Mouse (Mus musculus) stomach, embryonic 16.5 days (tissue): ENCODE measurements around the gene Gfra1. TPM values are rescaled to one million over a fixed set of nuclear protein-coding genes. Genes with fewer than 3 reads are reported as not detected.

Experiments used
- ATAC-seq: fragments of 200-750 bp; cut with Nextera tagmentation; 2 replicates; pipeline ENCODE4 v1.8.0; 2017; ENCODE audit warnings: moderate number of reproducible peaks, moderate TSS enrichment; ENCODE audit not compliant: insufficient read depth, low FRiP score
- H3K27ac ChIP-seq: fragments of 300-500 bp; sonication (generic); 2 replicates; pipeline ENCODE4 v1.5.1; 2014; ENCODE audit warnings: low read length
- H3K27me3 ChIP-seq: fragments of 300-500 bp; sonication (generic); 2 replicates; pipeline ENCODE4 v1.6.1; 2014; ENCODE audit warnings: low read length, control low read depth, mixed read lengths; ENCODE audit not compliant: control insufficient read depth, insufficient read depth
- H3K36me3 ChIP-seq: fragments of 300-500 bp; sonication (generic); 2 replicates; pipeline ENCODE4 v1.6.1; 2014; ENCODE audit warnings: low read length; ENCODE audit not compliant: control insufficient read depth, insufficient read depth
- H3K4me1 ChIP-seq: fragments of 300-500 bp; sonication (generic); 2 replicates; pipeline ENCODE4 v1.6.1; 2014; ENCODE audit warnings: low read length, control low read depth, mixed read lengths; ENCODE audit not compliant: control insufficient read depth, insufficient read depth
- H3K4me2 ChIP-seq: fragments of 300-500 bp; sonication (generic); 2 replicates; pipeline ENCODE4 v1.6.1; 2014; ENCODE audit warnings: low read depth, low read length, mixed read lengths
- H3K4me3 ChIP-seq: fragments of 300-500 bp; sonication (generic); replicated peaks from 2 replicates; pipeline ENCODE4 v1.5.1; 2014; ENCODE audit warnings: mild to moderate bottlenecking, low read length
- H3K9ac ChIP-seq: fragments of 300-500 bp; sonication (generic); 2 replicates; pipeline ENCODE4 v1.6.1; 2014; ENCODE audit warnings: low read length
- H3K9me3 ChIP-seq: fragments of 300-500 bp; sonication (generic); replicated peaks from 2 replicates; pipeline ENCODE4 v1.6.1; 2016; ENCODE audit warnings: low read length, control low read depth; ENCODE audit not compliant: control insufficient read depth
- WGBS: fragments of 180-500 bp; shearing (Covaris S2); extraction: QIAGEN DNeasy Blood & Tissue Kit; methylation state at CpG from one replicate; pipeline ENCODE4 v1.1.7; 2014; 5-methylcytosine and 5-hydroxymethylcytosine counted together
- polyA plus RNA-seq: library from polyadenylated mRNA; unstranded; fragments of >200 nt; fragmentation: Nextera tagmentation; extraction: Ambion mirVana; gene quantifications from 2 replicates; pipeline ENCODE4 v1.2.1, GENCODE M21; 2015

Gene Gfra1
- polyA plus RNA-seq, 1 experiment from 2014 or later = 31.1 TPM

DNA sequence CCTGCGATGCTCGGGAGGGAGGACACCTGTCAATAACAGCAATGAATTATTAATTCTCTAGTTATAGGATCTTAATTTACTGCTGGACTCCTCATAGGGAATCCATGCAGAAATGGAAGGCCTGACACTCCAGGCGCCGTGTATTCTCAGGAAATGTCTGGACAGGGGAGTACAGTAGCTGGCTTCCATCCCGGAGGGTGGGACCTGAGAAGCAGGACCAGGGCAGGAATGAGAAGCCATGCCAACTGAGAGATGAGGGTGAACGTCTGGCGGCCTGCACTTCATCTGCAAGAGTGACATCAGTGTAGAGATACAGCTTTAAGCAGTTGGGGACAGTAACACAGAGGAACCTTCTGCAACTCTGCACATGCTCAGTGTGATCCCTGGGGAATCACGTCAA, 115.5 kb downstream of the Gfra1 start:
- Histone ChIP-seq H3K4me2 (no peak overlapping the region), H3K4me3 (no peak overlapping the region), H3K4me1 (no peaks in the 10 kb centered on the region), H3K36me3 (no peaks in the 10 kb centered on the region), H3K27me3 (no peaks in the 10 kb centered on the region), H3K9ac (no peak overlapping the region), H3K27ac (no peak overlapping the region), H3K9me3 (no peaks in the 10 kb centered on the region)
- 77% methylated on average over 8 of the region's 8 CpGs for WGBS
- ATAC-seq = no peak

GRCm38 (mm10) chr19:58336802-58337201, 118.9 kb downstream of the Gfra1 start:
- H3K27ac ChIP-seq = no peak overlapping the region
- WGBS = 87% methylated on average over 6 of the region's 6 CpGs
- no peak for ATAC-seq
- no peak overlapping the region for H3K9ac ChIP-seq
- H3K4me1 ChIP-seq = no peaks in the 10 kb centered on the region
- H3K27me3 ChIP-seq = no peaks in the 10 kb centered on the region
- no peak overlapping the region for H3K4me3 ChIP-seq
- no peaks in the 10 kb centered on the region for H3K9me3 ChIP-seq
- H3K36me3 ChIP-seq = no peaks in the 10 kb centered on the region
- H3K4me2 ChIP-seq = no peak overlapping the region

- Histone ChIP-seq H3K4me1 (no peaks in the 10 kb centered on the region), H3K4me3 (no peak overlapping the region), H3K27ac (no peak overlapping the region), H3K27me3 (no peaks in the 10 kb centered on the region), H3K4me2 (no peak overlapping the region), H3K9me3 (no peaks in the 10 kb centered on the region), H3K36me3 (no peaks in the 10 kb centered on the region), H3K9ac (no peak overlapping the region)
- no peak for ATAC-seq
- WGBS = 57% methylated on average over 12 of the region's 12 CpGs
These were observed 119.9 kb downstream of the Gfra1 start for GRCm38 (mm10) chr19:58335585-58336530.

GRCm38 (mm10) chr19:58329305-58329704, 126.4 kb downstream of the Gfra1 start:
- 44% methylated on average over 5 of the region's 5 CpGs for WGBS

DNA sequence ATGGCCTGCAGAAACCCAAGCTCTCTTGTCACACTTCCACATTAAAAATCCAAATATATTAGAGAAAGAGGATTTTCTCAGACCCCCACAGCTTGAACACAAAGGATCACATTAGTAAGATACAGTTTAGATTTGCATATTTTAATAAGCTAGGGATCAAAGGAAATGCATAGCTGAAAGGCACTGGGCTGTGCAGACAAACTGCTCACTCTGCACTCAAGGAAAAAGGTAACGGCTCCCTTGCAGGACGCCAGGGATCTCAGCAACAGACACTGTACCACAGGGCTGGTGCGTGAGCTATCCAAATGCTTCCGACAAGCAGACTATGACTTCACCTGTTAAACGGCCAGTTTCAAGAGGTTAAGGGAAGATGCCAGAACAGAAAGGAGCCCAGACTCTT, 127.7 kb downstream of the Gfra1 start:
- H3K27me3 ChIP-seq = no peaks in the 10 kb centered on the region
- H3K4me1 ChIP-seq = no peaks in the 10 kb centered on the region
- no peaks in the 10 kb centered on the region for H3K36me3 ChIP-seq
- no peak overlapping the region for H3K4me2 ChIP-seq
- no peak overlapping the region for H3K27ac ChIP-seq
- H3K4me3 ChIP-seq = no peak overlapping the region
- WGBS = 64% methylated on average over 5 of the region's 5 CpGs
- H3K9ac ChIP-seq = no peak overlapping the region
- H3K9me3 ChIP-seq = no peaks in the 10 kb centered on the region
- no peak for ATAC-seq

More at GRCm38 (mm10) chr19:58329305-58329704, 126.4 kb downstream of the Gfra1 start:
- Histone ChIP-seq H3K9ac (no peak overlapping the region), H3K36me3 (no peaks in the 10 kb centered on the region), H3K27me3 (no peaks in the 10 kb centered on the region), H3K4me1 (no peaks in the 10 kb centered on the region), H3K9me3 (no peaks in the 10 kb centered on the region), H3K4me2 (no peak overlapping the region), H3K27ac (no peak overlapping the region), H3K4me3 (no peak overlapping the region)
- ATAC-seq = no peak

DNA sequence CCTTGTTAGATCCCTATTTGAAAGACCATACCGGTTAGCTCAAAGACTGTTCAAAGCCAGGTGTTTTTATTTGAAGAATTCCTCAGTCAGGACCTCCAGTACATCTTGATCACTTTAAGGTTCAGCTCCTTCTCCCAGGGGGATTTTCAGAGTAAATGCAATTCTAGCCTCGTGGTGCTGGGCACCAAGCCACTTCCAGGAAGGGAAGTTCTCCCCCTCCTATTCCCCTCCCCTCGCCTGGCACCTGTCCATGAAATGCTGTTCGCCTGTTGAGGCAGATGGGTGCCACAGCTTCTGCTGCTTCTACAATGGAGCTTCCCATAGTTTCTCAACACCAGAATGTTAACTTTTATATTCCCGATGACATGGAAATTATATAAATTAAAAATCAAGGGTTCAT, 139.2 kb downstream of the Gfra1 start:
- no peak for ATAC-seq
- Histone ChIP-seq H3K4me3 (no peak overlapping the region), H3K9ac (no peak overlapping the region)

GRCm38 (mm10) chr19:58315681-58316080, 140.0 kb downstream of the Gfra1 start:
- Histone ChIP-seq H3K4me3 (no peak overlapping the region), H3K36me3 (no peaks in the 10 kb centered on the region), H3K9me3 (peaks cover 9% of the 10 kb centered on the region; the same call in 1 of the 2 replicates), H3K27ac (no peak overlapping the region), H3K4me1 (0 out of 2 replicates have a peak, but pooled peaks cover under 1% of the 10 kb centered on the region), H3K4me2 (no peak overlapping the region), H3K27me3 (no peaks in the 10 kb centered on the region), H3K9ac (no peak overlapping the region)
- 93% methylated on average over 5 of the region's 5 CpGs for WGBS
- no peak for ATAC-seq

More for the DNA sequence above, 139.2 kb downstream of the Gfra1 start:
- Histone ChIP-seq H3K36me3 (no peaks in the 10 kb centered on the region), H3K9me3 (peaks cover 9% of the 10 kb centered on the region; the same call in 1 of the 2 replicates), H3K27me3 (no peaks in the 10 kb centered on the region), H3K4me1 (no peaks in the 10 kb centered on the region), H3K27ac (no peak overlapping the region), H3K4me2 (no peak overlapping the region)
- 70% methylated on average over 5 of the region's 5 CpGs for WGBS

- 84% methylated on average over 5 of the region's 5 CpGs for WGBS
- H3K4me3 ChIP-seq = no peak overlapping the region
- peaks cover 3% of the 10 kb centered on the region; the same call in 1 of the 2 replicates for H3K4me1 ChIP-seq
- no peak overlapping the region for H3K27ac ChIP-seq
- H3K36me3 ChIP-seq = no peaks in the 10 kb centered on the region
- no peak overlapping the region for H3K9ac ChIP-seq
- peaks cover 9% of the 10 kb centered on the region; the same call in 1 of the 2 replicates for H3K9me3 ChIP-seq
- H3K4me2 ChIP-seq = no peak overlapping the region
- H3K27me3 ChIP-seq = no peaks in the 10 kb centered on the region
- no peak for ATAC-seq
These were observed 141.1 kb downstream of the Gfra1 start for GRCm38 (mm10) chr19:58314631-58315030.

GRCm38 (mm10) chr19:58313785-58314184, 141.9 kb downstream of the Gfra1 start:
- H3K27me3 ChIP-seq = no peaks in the 10 kb centered on the region
- no peak overlapping the region for H3K9ac ChIP-seq
- H3K4me1 ChIP-seq = peaks cover 3% of the 10 kb centered on the region; the same call in 1 of the 2 replicates
- H3K4me3 ChIP-seq = no peak overlapping the region
- ATAC-seq = no peak
- H3K27ac ChIP-seq = no peak overlapping the region
- H3K36me3 ChIP-seq = no peaks in the 10 kb centered on the region
- H3K4me2 ChIP-seq = no peak overlapping the region
- 87% methylated on average over 2 of the region's 2 CpGs for WGBS
- peaks cover 9% of the 10 kb centered on the region; the same call in 1 of the 2 replicates for H3K9me3 ChIP-seq
